Mouse (Mus musculus): ENCODE measurements around the gene Hbq1b.

Gene Hbq1b

GRCm38 (mm10) chr11:32286695-32287492 is at the start of gene Hbq1b:
Hbq1b (plus strand) TSS chr11:32286965.
- peak; percentile 61 for DNase-seq (ENCODE audit: low spot score)

GRCm38 (mm10) chr11:32237411-32237795 is 49.4 kb upstream of the Hbq1b start:
- DNase-seq (ENCODE audit: low spot score) = no peak

GRCm38 (mm10) chr11:32238093-32238860 is 48.5 kb upstream of the Hbq1b start:
- no peak for DNase-seq (ENCODE audit: low spot score)

GRCm38 (mm10) chr11:32241391-32241790 is 45.4 kb upstream of the Hbq1b start:
- no peak for DNase-seq (ENCODE audit: low spot score)

GRCm38 (mm10) chr11:32242209-32242608 is 44.6 kb upstream of the Hbq1b start:
- DNase-seq (ENCODE audit: low spot score) = no peak

GRCm38 (mm10) chr11:32243205-32243955 is 43.4 kb upstream of the Hbq1b start:
- DNase-seq (ENCODE audit: low spot score) = no peak

- no peak for DNase-seq (ENCODE audit: low spot score)
Observed at GRCm38 (mm10) chr11:32244064-32244463, 42.7 kb upstream of the Hbq1b start.

- no peak for DNase-seq (ENCODE audit: low spot score)
Observed at GRCm38 (mm10) chr11:32244617-32245016, 42.1 kb upstream of the Hbq1b start.

- DNase-seq (ENCODE audit: low spot score) = no peak
Observed at GRCm38 (mm10) chr11:32245614-32246013, 41.2 kb upstream of the Hbq1b start.

GRCm38 (mm10) chr11:32247068-32247467 is 39.7 kb upstream of the Hbq1b start:
- no peak for DNase-seq (ENCODE audit: low spot score)

GRCm38 (mm10) chr11:32248350-32248749 is 38.4 kb upstream of the Hbq1b start:
- DNase-seq (ENCODE audit: low spot score) = no peak

- DNase-seq (ENCODE audit: low spot score) = no peak
Observed at GRCm38 (mm10) chr11:32250880-32251763, 35.6 kb upstream of the Hbq1b start.

- DNase-seq (ENCODE audit: low spot score) = no peak
Observed at GRCm38 (mm10) chr11:32253121-32253520, 33.6 kb upstream of the Hbq1b start.

- no peak for DNase-seq (ENCODE audit: low spot score)
Observed at GRCm38 (mm10) chr11:32256146-32256545, 30.6 kb upstream of the Hbq1b start.

GRCm38 (mm10) chr11:32256566-32256965 is 30.2 kb upstream of the Hbq1b start:
- DNase-seq (ENCODE audit: low spot score) = no peak

- no peak for DNase-seq (ENCODE audit: low spot score)
Observed at GRCm38 (mm10) chr11:32262674-32263415, 23.9 kb upstream of the Hbq1b start.

- no peak for DNase-seq (ENCODE audit: low spot score)
Observed at GRCm38 (mm10) chr11:32265117-32265738, 21.5 kb upstream of the Hbq1b start.

GRCm38 (mm10) chr11:32266194-32266593 is 20.6 kb upstream of the Hbq1b start:
- DNase-seq (ENCODE audit: low spot score) = no peak

- no peak for DNase-seq (ENCODE audit: low spot score)
Observed at GRCm38 (mm10) chr11:32266776-32267175, 20.0 kb upstream of the Hbq1b start.

GRCm38 (mm10) chr11:32267188-32267884 is 19.4 kb upstream of the Hbq1b start, which contains the start of gene Nprl3:
Nprl3 (minus strand) TSS chr11:32267707.
- DNase-seq (ENCODE audit: low spot score) = peak; percentile 92

Data from left cerebral cortex, adult 11 months (tissue).